Mouse (Mus musculus): Measurements from ENCODE around the gene Actc1. TPM values are rescaled to one million over a fixed set of nuclear protein-coding genes. Genes with fewer than 3 reads are reported as not detected.

Actc1 gene
- polyA plus RNA-seq, 1 experiment from 2014 or later = 28.4 TPM

GRCm38 (mm10) chr2:114057303-114057853 is 4.0 kb upstream of the Actc1 start:
- WGBS = 15% methylated on average over 10 of the region's 10 CpGs
- no peak for TF ChIP-seq CTCF (IDR thresholded peaks at IDR 0.05; ENCODE audit: low read depth)
- no peak for TF ChIP-seq EP300 (optimal IDR thresholded peaks at IDR 0.05)
- ATAC-seq (ENCODE audit: low FRiP score, low TSS enrichment) (no peak), DNase-seq (ENCODE audit: low spot score) (no peak)
- no peak overlapping the region for H3K4me3 ChIP-seq (ENCODE audit: low read depth, low read length)
- H3K9ac ChIP-seq (ENCODE audit: low read length) = no peak overlapping the region
- H3K27ac ChIP-seq (replicated peaks) = no peak overlapping the region
- H3K36me3 ChIP-seq (ENCODE audit: control insufficient read depth, insufficient read depth, low read length) = no peaks in the 10 kb centered on the region
- no peaks in the 10 kb centered on the region for H3K27me3 ChIP-seq (ENCODE audit: control insufficient read depth, insufficient read depth, low read length)
- H3K9me3 ChIP-seq (ENCODE audit: control insufficient read depth, low read length) = no peaks in the 10 kb centered on the region
- no peak overlapping the region for H3K4me2 ChIP-seq (replicated peaks; ENCODE audit: low read depth)
- H3K4me1 ChIP-seq (replicated peaks; ENCODE audit: control insufficient read depth, insufficient read depth) = no peaks in the 10 kb centered on the region

- Histone ChIP-seq H3K9me3 (ENCODE audit: control insufficient read depth, low read length) (no peaks in the 10 kb centered on the region), H3K27ac (replicated peaks) (no peak overlapping the region), H3K4me3 (ENCODE audit: low read depth, low read length) (no peak overlapping the region), H3K9ac (ENCODE audit: low read length) (no peak overlapping the region), H3K36me3 (ENCODE audit: control insufficient read depth, insufficient read depth, low read length) (no peaks in the 10 kb centered on the region), H3K4me1 (replicated peaks; ENCODE audit: control insufficient read depth, insufficient read depth) (no peaks in the 10 kb centered on the region), H3K4me2 (replicated peaks; ENCODE audit: low read depth) (no peak overlapping the region), H3K27me3 (ENCODE audit: control insufficient read depth, insufficient read depth, low read length) (no peaks in the 10 kb centered on the region)
- TF ChIP-seq EP300 (optimal IDR thresholded peaks at IDR 0.05) = no peak
- TF ChIP-seq CTCF (IDR thresholded peaks at IDR 0.05; ENCODE audit: low read depth) = no peak
- 86% methylated on average over 4 of the region's 4 CpGs for WGBS
- no peak for DNase-seq (ENCODE audit: low spot score)
- no peak for ATAC-seq (ENCODE audit: low FRiP score, low TSS enrichment)
These were observed 781 bp upstream of the Actc1 start for GRCm38 (mm10) chr2:114054129-114054528.

- Histone ChIP-seq H3K9me3 (ENCODE audit: control insufficient read depth, low read length) (no peaks in the 10 kb centered on the region), H3K27ac (replicated peaks) (no peak overlapping the region), H3K4me1 (replicated peaks; ENCODE audit: control insufficient read depth, insufficient read depth) (no peaks in the 10 kb centered on the region), H3K4me3 (ENCODE audit: low read depth, low read length) (no peak overlapping the region), H3K4me2 (replicated peaks; ENCODE audit: low read depth) (no peak overlapping the region), H3K36me3 (ENCODE audit: control insufficient read depth, insufficient read depth, low read length) (no peaks in the 10 kb centered on the region), H3K27me3 (ENCODE audit: control insufficient read depth, insufficient read depth, low read length) (no peaks in the 10 kb centered on the region), H3K9ac (ENCODE audit: low read length) (no peak overlapping the region)
- TF ChIP-seq EP300 (optimal IDR thresholded peaks at IDR 0.05) (no peak), CTCF (IDR thresholded peaks at IDR 0.05; ENCODE audit: low read depth) (no peak)
- WGBS = 91% methylated on average over 14 of the region's 14 CpGs
- DNase-seq (ENCODE audit: low spot score) = no peak
- ATAC-seq (ENCODE audit: low FRiP score, low TSS enrichment) = no peak
These were observed 1.5 kb downstream of the Actc1 start for GRCm38 (mm10) chr2:114051871-114052241.

DNA sequence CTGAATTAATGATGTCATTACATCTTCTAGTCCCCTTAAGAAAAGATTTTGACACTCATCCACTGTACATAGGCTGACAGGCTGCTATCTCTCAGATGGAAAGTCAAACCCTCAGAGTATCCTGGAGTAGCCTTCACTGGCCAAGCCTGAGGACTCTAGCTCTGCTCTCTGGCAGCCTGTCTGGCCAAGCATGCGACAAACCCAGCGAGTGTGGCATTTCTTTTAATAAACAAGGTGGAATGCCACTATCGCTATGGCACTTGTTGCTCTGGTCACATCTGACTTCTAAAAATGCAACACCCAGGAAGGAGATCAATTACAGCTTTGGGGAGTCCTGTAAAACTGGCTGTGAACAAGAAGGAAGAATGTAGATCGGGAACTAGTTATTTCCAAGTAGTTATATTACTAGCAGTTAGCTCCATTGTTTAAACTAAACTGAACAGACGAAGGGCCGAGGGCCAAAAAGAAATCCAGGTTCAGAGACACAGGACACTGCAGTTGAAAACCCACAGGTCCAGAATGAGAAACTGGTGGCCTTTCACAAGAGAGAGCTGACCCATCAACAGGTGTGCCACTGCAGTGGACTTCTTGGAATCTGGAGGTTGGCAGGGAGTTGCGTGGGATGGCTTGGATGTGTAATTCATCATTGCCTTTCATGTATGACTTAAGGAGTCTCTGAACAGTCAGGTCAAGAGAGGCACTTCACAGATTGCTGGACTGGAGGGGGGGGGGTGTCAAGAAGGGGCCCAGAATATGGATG is 2.1 kb downstream of the Actc1 start:
- TF ChIP-seq EP300 (optimal IDR thresholded peaks at IDR 0.05) (no peak), CTCF (IDR thresholded peaks at IDR 0.05; ENCODE audit: low read depth) (no peak)
- Histone ChIP-seq H3K4me1 (replicated peaks; ENCODE audit: control insufficient read depth, insufficient read depth) (no peaks in the 10 kb centered on the region), H3K4me3 (ENCODE audit: low read depth, low read length) (no peak overlapping the region), H3K27ac (replicated peaks) (no peak overlapping the region), H3K36me3 (ENCODE audit: control insufficient read depth, insufficient read depth, low read length) (no peaks in the 10 kb centered on the region), H3K9me3 (ENCODE audit: control insufficient read depth, low read length) (no peaks in the 10 kb centered on the region), H3K9ac (ENCODE audit: low read length) (no peak overlapping the region), H3K4me2 (replicated peaks; ENCODE audit: low read depth) (no peak overlapping the region), H3K27me3 (ENCODE audit: control insufficient read depth, insufficient read depth, low read length) (no peaks in the 10 kb centered on the region)
- WGBS = 74% methylated on average over 7 of the region's 7 CpGs
- no peak for DNase-seq (ENCODE audit: low spot score)
- ATAC-seq (ENCODE audit: low FRiP score, low TSS enrichment) = no peak

DNA sequence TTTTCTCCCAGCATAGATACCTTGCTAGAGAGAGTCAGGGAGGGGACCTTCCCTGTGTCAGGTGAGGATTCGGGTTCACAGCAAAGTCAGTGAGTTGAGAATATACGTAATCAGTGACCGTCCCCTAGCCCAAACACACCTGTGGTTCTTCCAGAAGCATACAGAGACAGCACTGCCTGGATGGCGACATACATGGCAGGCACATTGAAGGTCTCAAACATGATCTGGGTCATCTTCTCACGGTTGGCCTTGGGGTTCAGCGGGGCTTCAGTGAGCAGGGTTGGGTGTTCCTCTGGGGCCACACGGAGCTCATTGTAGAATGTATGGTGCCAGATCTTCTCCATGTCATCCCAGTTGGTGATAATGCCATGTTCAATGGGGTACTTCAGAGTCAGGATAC is 3.2 kb downstream of the Actc1 start:
- H3K9me3 ChIP-seq (ENCODE audit: control insufficient read depth, low read length) = no peaks in the 10 kb centered on the region
- 92% methylated on average over 7 of the region's 7 CpGs for WGBS

GRCm38 (mm10) chr2:114049372-114049771 is 4.0 kb downstream of the Actc1 start:
- Histone ChIP-seq H3K9me3 (ENCODE audit: control insufficient read depth, low read length) (no peaks in the 10 kb centered on the region), H3K4me1 (replicated peaks; ENCODE audit: control insufficient read depth, insufficient read depth) (no peaks in the 10 kb centered on the region), H3K4me3 (ENCODE audit: low read depth, low read length) (no peak overlapping the region), H3K36me3 (ENCODE audit: control insufficient read depth, insufficient read depth, low read length) (no peaks in the 10 kb centered on the region), H3K27me3 (ENCODE audit: control insufficient read depth, insufficient read depth, low read length) (no peaks in the 10 kb centered on the region), H3K9ac (ENCODE audit: low read length) (no peak overlapping the region), H3K27ac (replicated peaks) (no peak overlapping the region), H3K4me2 (replicated peaks; ENCODE audit: low read depth) (no peak overlapping the region)
- WGBS = 94% methylated on average over 7 of the region's 7 CpGs
- ATAC-seq (ENCODE audit: low FRiP score, low TSS enrichment) = no peak
- no peak for TF ChIP-seq EP300 (optimal IDR thresholded peaks at IDR 0.05)
- no peak for TF ChIP-seq CTCF (IDR thresholded peaks at IDR 0.05; ENCODE audit: low read depth)
- DNase-seq (ENCODE audit: low spot score) = no peak

More for the DNA sequence above, 3.2 kb downstream of the Actc1 start:
- H3K4me2 ChIP-seq (replicated peaks; ENCODE audit: low read depth) = no peak overlapping the region
- no peak overlapping the region for H3K9ac ChIP-seq (ENCODE audit: low read length)
- TF ChIP-seq EP300 (optimal IDR thresholded peaks at IDR 0.05) (no peak), CTCF (IDR thresholded peaks at IDR 0.05; ENCODE audit: low read depth) (no peak)
- DNase-seq (ENCODE audit: low spot score) = no peak
- H3K4me3 ChIP-seq (ENCODE audit: low read depth, low read length) = no peak overlapping the region
- H3K27ac ChIP-seq (replicated peaks) = no peak overlapping the region
- no peak for ATAC-seq (ENCODE audit: low FRiP score, low TSS enrichment)
- no peaks in the 10 kb centered on the region for H3K4me1 ChIP-seq (replicated peaks; ENCODE audit: control insufficient read depth, insufficient read depth)
- no peaks in the 10 kb centered on the region for H3K36me3 ChIP-seq (ENCODE audit: control insufficient read depth, insufficient read depth, low read length)
- no peaks in the 10 kb centered on the region for H3K27me3 ChIP-seq (ENCODE audit: control insufficient read depth, insufficient read depth, low read length)

Data from stomach, postnatal 0 days (tissue).